Mouse (Mus musculus) stomach, embryonic 16.5 days (tissue): ENCODE results near the gene 5330417C22Rik. TPM values are rescaled to one million over a fixed set of nuclear protein-coding genes. Genes with fewer than 3 reads are reported as not detected.

ENCODE experiments used
- ATAC-seq: fragments of 200-750 bp; cut with Nextera tagmentation; 2 replicates; pipeline ENCODE4 v1.8.0; 2017; ENCODE audit warnings: moderate number of reproducible peaks, moderate TSS enrichment; ENCODE audit not compliant: insufficient read depth, low FRiP score
- H3K27ac ChIP-seq: fragments of 300-500 bp; sonication (generic); 2 replicates; pipeline ENCODE4 v1.5.1; 2014; ENCODE audit warnings: low read length
- H3K27me3 ChIP-seq: fragments of 300-500 bp; sonication (generic); 2 replicates; pipeline ENCODE4 v1.6.1; 2014; ENCODE audit warnings: low read length, control low read depth, mixed read lengths; ENCODE audit not compliant: control insufficient read depth, insufficient read depth
- H3K36me3 ChIP-seq: fragments of 300-500 bp; sonication (generic); 2 replicates; pipeline ENCODE4 v1.6.1; 2014; ENCODE audit warnings: low read length; ENCODE audit not compliant: control insufficient read depth, insufficient read depth
- H3K4me1 ChIP-seq: fragments of 300-500 bp; sonication (generic); 2 replicates; pipeline ENCODE4 v1.6.1; 2014; ENCODE audit warnings: low read length, control low read depth, mixed read lengths; ENCODE audit not compliant: control insufficient read depth, insufficient read depth
- H3K4me2 ChIP-seq: fragments of 300-500 bp; sonication (generic); 2 replicates; pipeline ENCODE4 v1.6.1; 2014; ENCODE audit warnings: low read depth, low read length, mixed read lengths
- H3K4me3 ChIP-seq: fragments of 300-500 bp; sonication (generic); replicated peaks from 2 replicates; pipeline ENCODE4 v1.5.1; 2014; ENCODE audit warnings: mild to moderate bottlenecking, low read length
- H3K9ac ChIP-seq: fragments of 300-500 bp; sonication (generic); 2 replicates; pipeline ENCODE4 v1.6.1; 2014; ENCODE audit warnings: low read length
- H3K9me3 ChIP-seq: fragments of 300-500 bp; sonication (generic); replicated peaks from 2 replicates; pipeline ENCODE4 v1.6.1; 2016; ENCODE audit warnings: low read length, control low read depth; ENCODE audit not compliant: control insufficient read depth
- WGBS: fragments of 180-500 bp; shearing (Covaris S2); extraction: QIAGEN DNeasy Blood & Tissue Kit; methylation state at CpG from one replicate; pipeline ENCODE4 v1.1.7; 2014; 5-methylcytosine and 5-hydroxymethylcytosine counted together
- polyA plus RNA-seq: library from polyadenylated mRNA; unstranded; fragments of >200 nt; fragmentation: Nextera tagmentation; extraction: Ambion mirVana; gene quantifications from 2 replicates; pipeline ENCODE4 v1.2.1, GENCODE M21; 2015

The 5330417C22Rik gene
- polyA plus RNA-seq, 1 experiment from 2014 or later: 35.4 TPM

GRCm38 (mm10) chr3:108414857-108415830 lies 121.2 kb downstream of the 5330417C22Rik start, which contains the start of gene Celsr2:
Gene Celsr2, minus strand, starts transcription at chr3:108415552.
- Histone ChIP-seq H3K4me2 (peak within 1 kb of the TSS; percentile 98), H3K9me3 (peaks cover 15% of the 10 kb centered on the region), H3K9ac (peak within 1 kb of the TSS; percentile 89), H3K27me3 (peaks cover 8% of the 10 kb centered on the region; the same call in 1 of the 2 replicates), H3K27ac (peak within 1 kb of the TSS; percentile 63), H3K4me3 (peak within 1 kb of the TSS; percentile 79), H3K36me3 (peaks cover 23% of the 10 kb centered on the region), H3K4me1 (peaks cover 28% of the 10 kb centered on the region)
- 6% methylated on average over 67 of the region's 67 CpGs for whole genome bisulfite sequencing
- peak; percentile 12; the same call in 1 of the 2 replicates for ATAC-seq

GRCm38 (mm10) chr3:108413634-108414360 lies 122.5 kb downstream of the 5330417C22Rik start:
- peaks cover 15% of the 10 kb centered on the region for H3K9me3 ChIP-seq
- H3K4me1 ChIP-seq: peaks cover 33% of the 10 kb centered on the region
- ATAC-seq: no peak
- no peak overlapping the region for H3K4me3 ChIP-seq
- 97% methylated on average over 35 of the region's 35 CpGs for WGBS
- H3K27me3 ChIP-seq: peaks cover 8% of the 10 kb centered on the region; the same call in 1 of the 2 replicates
- no peak overlapping the region for H3K27ac ChIP-seq
- H3K36me3 ChIP-seq: peaks cover 23% of the 10 kb centered on the region
- no peak overlapping the region for H3K9ac ChIP-seq
- no peak overlapping the region for H3K4me2 ChIP-seq

GRCm38 (mm10) chr3:108411754-108412121 lies 124.6 kb downstream of the 5330417C22Rik start:
- H3K4me2 ChIP-seq: peak overlapping the region; percentile 49
- 52% methylated on average over 8 of the region's 8 CpGs for WGBS
- H3K9ac ChIP-seq: peak overlapping the region; percentile 64
- peaks cover 7% of the 10 kb centered on the region; the same call in 1 of the 2 replicates for H3K27me3 ChIP-seq
- H3K4me3 ChIP-seq: peak overlapping the region; percentile 27
- H3K36me3 ChIP-seq: peaks cover 23% of the 10 kb centered on the region
- peak; percentile 38; the same call in 1 of the 2 replicates for ATAC-seq
- H3K27ac ChIP-seq: peak overlapping the region; percentile 43; the same call in 1 of the 2 replicates
- H3K9me3 ChIP-seq: peaks cover 15% of the 10 kb centered on the region
- H3K4me1 ChIP-seq: peaks cover 33% of the 10 kb centered on the region

- Histone ChIP-seq H3K9ac (peak overlapping the region; percentile 64), H3K27ac (peak overlapping the region; percentile 43; the same call in 1 of the 2 replicates), H3K4me2 (peak overlapping the region; percentile 49), H3K4me3 (peak overlapping the region; percentile 27), H3K4me1 (peaks cover 32% of the 10 kb centered on the region), H3K9me3 (peaks cover 15% of the 10 kb centered on the region), H3K36me3 (peaks cover 23% of the 10 kb centered on the region), H3K27me3 (0 out of 2 replicates have a peak, but pooled peaks cover 1% of the 10 kb centered on the region)
- no peak for ATAC-seq
- WGBS: 48% methylated on average over 5 of the region's 5 CpGs
These were observed 125.1 kb downstream of the 5330417C22Rik start for GRCm38 (mm10) chr3:108411026-108411753.

GRCm38 (mm10) chr3:108410359-108410714 lies 126.0 kb downstream of the 5330417C22Rik start:
- Histone ChIP-seq H3K36me3 (peaks cover 23% of the 10 kb centered on the region), H3K27ac (no peak overlapping the region; the same call in 1 of the 2 replicates), H3K9ac (peak overlapping the region; percentile 64), H3K4me3 (peak overlapping the region; percentile 27), H3K4me1 (peaks cover 35% of the 10 kb centered on the region), H3K27me3 (no peaks in the 10 kb centered on the region), H3K4me2 (peak overlapping the region; percentile 49), H3K9me3 (peaks cover 15% of the 10 kb centered on the region)
- no peak for ATAC-seq
- WGBS: 23% methylated on average over 5 of the region's 5 CpGs

GRCm38 (mm10) chr3:108409656-108410358 lies 126.5 kb downstream of the 5330417C22Rik start:
- Histone ChIP-seq H3K4me2 (peak overlapping the region; percentile 49; the same call in 1 of the 2 replicates), H3K4me1 (peaks cover 31% of the 10 kb centered on the region), H3K27ac (no peak overlapping the region; the same call in 1 of the 2 replicates), H3K4me3 (no peak overlapping the region; the same call in 1 of the 2 replicates), H3K9ac (peak overlapping the region; percentile 64; the same call in 1 of the 2 replicates), H3K36me3 (peaks cover 23% of the 10 kb centered on the region), H3K27me3 (no peaks in the 10 kb centered on the region), H3K9me3 (peaks cover 15% of the 10 kb centered on the region)
- no peak for ATAC-seq
- 46% methylated on average over 8 of the region's 8 CpGs for WGBS

- Histone ChIP-seq H3K27me3 (no peaks in the 10 kb centered on the region), H3K4me3 (no peak overlapping the region), H3K9ac (no peak overlapping the region), H3K4me2 (no peak overlapping the region), H3K9me3 (peaks cover 8% of the 10 kb centered on the region), H3K27ac (no peak overlapping the region), H3K36me3 (peaks cover 15% of the 10 kb centered on the region), H3K4me1 (peaks cover 30% of the 10 kb centered on the region)
- 85% methylated on average over 8 of the region's 8 CpGs for WGBS
- no peak for ATAC-seq
These were observed 127.8 kb downstream of the 5330417C22Rik start for GRCm38 (mm10) chr3:108408517-108409008.
